In genomic region chr5:35795481-35796048, GRCm38 (mm10) we compare ENCODE assay signal across 8 mouse cellular contexts. TPM values are rescaled to one million over a fixed set of nuclear protein-coding genes. Genes with fewer than 3 reads are reported as not detected.
DNase-seq lines count a peak whose midpoint lies in the region; ATAC-seq lines count a peak whose summit lies in the region.

No protein-coding gene starts in this region.

- peak; percentile 81 for DNase-seq in forebrain, embryonic 11.5 days (ENCODE audit: low spot score)
- DNase-seq in layer of hippocampus, postnatal 10 days (ENCODE audit: low spot score in 2 of 2): peak; percentile 72 to 80
- peak; percentile 68 for DNase-seq in lung, postnatal 36 days
- peak; percentile 45 for DNase-seq in right cerebral cortex, postnatal 4 days

- no peak for ATAC-seq in forebrain, embryonic 11.5 days (replicated peaks; ENCODE audit: low FRiP score)
- ATAC-seq in forebrain, embryonic 12.5 days (ENCODE audit: low FRiP score): no peak; the same call in 1 of the 2 replicates
- ATAC-seq in cerebellum, adult (ENCODE audit: insufficient number of reproducible peaks, low FRiP score, low TSS enrichment): peak; percentile 46
- ATAC-seq in frontal cortex, adult (ENCODE audit: low TSS enrichment): peak; percentile 29
- peak; percentile 69; the same call in 1 of the 2 replicates for ATAC-seq in hindbrain, embryonic 12.5 days (ENCODE audit: low FRiP score)

- H3K9ac ChIP-seq in forebrain, embryonic 11.5 days (ENCODE audit: low read length): no peak overlapping the region
- H3K9ac ChIP-seq in forebrain, embryonic 12.5 days: no peak overlapping the region
- no peak overlapping the region for H3K9ac ChIP-seq in hindbrain, embryonic 12.5 days

- H3K36me3 ChIP-seq in forebrain, embryonic 11.5 days (ENCODE audit: control insufficient read depth, insufficient read depth, low read length): no peaks in the 10 kb centered on the region
- no peaks in the 10 kb centered on the region for H3K36me3 ChIP-seq in forebrain, embryonic 12.5 days (replicated peaks)
- no peaks in the 10 kb centered on the region for H3K36me3 ChIP-seq in hindbrain, embryonic 12.5 days

- 63% methylated on average over 7 of the region's 7 CpGs for WGBS in forebrain, embryonic 11.5 days
- WGBS in forebrain, embryonic 12.5 days: 64% methylated on average over 7 of the region's 7 CpGs
- 58% methylated on average over 7 of the region's 7 CpGs for WGBS in hindbrain, embryonic 12.5 days

- H3K4me3 ChIP-seq in forebrain, embryonic 11.5 days (ENCODE audit: low read depth, low read length): no peak overlapping the region
- H3K4me3 ChIP-seq in forebrain, embryonic 12.5 days (replicated peaks): no peak overlapping the region
- no peak overlapping the region for H3K4me3 ChIP-seq in hindbrain, embryonic 12.5 days

- H3K27me3 ChIP-seq in forebrain, embryonic 11.5 days (ENCODE audit: control insufficient read depth, insufficient read depth, low read length): no peaks in the 10 kb centered on the region
- peaks cover 9% of the 10 kb centered on the region for H3K27me3 ChIP-seq in forebrain, embryonic 12.5 days
- peaks cover 3% of the 10 kb centered on the region; the same call in 1 of the 2 replicates for H3K27me3 ChIP-seq in hindbrain, embryonic 12.5 days

- H3K9me3 ChIP-seq in forebrain, embryonic 11.5 days (ENCODE audit: control insufficient read depth, low read length): no peaks in the 10 kb centered on the region
- H3K9me3 ChIP-seq in forebrain, embryonic 12.5 days: no peaks in the 10 kb centered on the region
- no peaks in the 10 kb centered on the region for H3K9me3 ChIP-seq in hindbrain, embryonic 12.5 days (replicated peaks)

- no peak overlapping the region for H3K27ac ChIP-seq in forebrain, embryonic 11.5 days (ENCODE audit: low read depth, low read length)
- no peak overlapping the region for H3K27ac ChIP-seq in forebrain, embryonic 12.5 days
- H3K27ac ChIP-seq in hindbrain, embryonic 12.5 days: no peak overlapping the region

- no peaks in the 10 kb centered on the region for H3K4me1 ChIP-seq in forebrain, embryonic 11.5 days (replicated peaks; ENCODE audit: control insufficient read depth, insufficient read depth, low read length)
- 0 out of 2 replicates have a peak, but pooled peaks cover 2% of the 10 kb centered on the region for H3K4me1 ChIP-seq in forebrain, embryonic 12.5 days
- no peaks in the 10 kb centered on the region; the same call in 1 of the 2 replicates for H3K4me1 ChIP-seq in hindbrain, embryonic 12.5 days

- no peak overlapping the region for H3K4me2 ChIP-seq in forebrain, embryonic 11.5 days (ENCODE audit: low read depth, low read length, severe bottlenecking)
- H3K4me2 ChIP-seq in forebrain, embryonic 12.5 days: no peak overlapping the region
- H3K4me2 ChIP-seq in hindbrain, embryonic 12.5 days (replicated peaks): no peak overlapping the region

RNA-seq across cellular contexts. Expression of gene Ablim2, which starts 37.9 kb away (rescaled TPM):
- 0.09 TPM in 1 of 2 replicates, not detected in the other for polyA plus RNA-seq in forebrain, embryonic 11.5 days (2014; fragmentation: Nextera tagmentation; extraction: Ambion mirVana)
- 1.2 and 1.3 TPM in 2 replicates for polyA plus RNA-seq in forebrain, embryonic 12.5 days (2016; fragmentation: Nextera tagmentation; extraction: Ambion mirVana)
- 3.7 and 3.9 TPM in 2 replicates for polyA plus RNA-seq in hindbrain, embryonic 12.5 days (2016; fragmentation: Nextera tagmentation; extraction: Ambion mirVana)
- 10 to 100 TPM; 66.2 to 73.0 TPM for total RNA-seq in layer of hippocampus, postnatal 10 days (2021)

RNA-seq across cellular contexts. Expression of gene Sh3tc1, which starts 55.8 kb away (rescaled TPM):
- polyA plus RNA-seq in forebrain, embryonic 11.5 days (2014; fragmentation: Nextera tagmentation; extraction: Ambion mirVana): 3.4 TPM in 2 replicates
- polyA plus RNA-seq in forebrain, embryonic 12.5 days (2016; fragmentation: Nextera tagmentation; extraction: Ambion mirVana): 3.0 and 4.0 TPM in 2 replicates
- 4.0 and 4.7 TPM in 2 replicates for polyA plus RNA-seq in hindbrain, embryonic 12.5 days (2016; fragmentation: Nextera tagmentation; extraction: Ambion mirVana)
- total RNA-seq in layer of hippocampus, postnatal 10 days (2021): 1 to 10 TPM; 2.5 TPM

Comparison
In these comparisons a context has a peak if more than half of its experiments do, and no peak if none do; other contexts are left out.
1. ATAC-seq: peak in cerebellum, adult (single experiment), frontal cortex, adult (single experiment) and hindbrain, embryonic 12.5 days (single experiment); none in forebrain, embryonic 11.5 days (single experiment) and forebrain, embryonic 12.5 days (single experiment).
2. Peak in every context shown above with its lines, with median percentiles within 50 percentile points of each other: DNase-seq.